Mouse (Mus musculus): ENCODE results near the gene Snx33. TPM values are rescaled to one million over a fixed set of nuclear protein-coding genes. Genes with fewer than 3 reads are reported as not detected.

Gene Snx33
- total RNA-seq, 1 experiment from 2014 or later, result 8.6 TPM

DNA sequence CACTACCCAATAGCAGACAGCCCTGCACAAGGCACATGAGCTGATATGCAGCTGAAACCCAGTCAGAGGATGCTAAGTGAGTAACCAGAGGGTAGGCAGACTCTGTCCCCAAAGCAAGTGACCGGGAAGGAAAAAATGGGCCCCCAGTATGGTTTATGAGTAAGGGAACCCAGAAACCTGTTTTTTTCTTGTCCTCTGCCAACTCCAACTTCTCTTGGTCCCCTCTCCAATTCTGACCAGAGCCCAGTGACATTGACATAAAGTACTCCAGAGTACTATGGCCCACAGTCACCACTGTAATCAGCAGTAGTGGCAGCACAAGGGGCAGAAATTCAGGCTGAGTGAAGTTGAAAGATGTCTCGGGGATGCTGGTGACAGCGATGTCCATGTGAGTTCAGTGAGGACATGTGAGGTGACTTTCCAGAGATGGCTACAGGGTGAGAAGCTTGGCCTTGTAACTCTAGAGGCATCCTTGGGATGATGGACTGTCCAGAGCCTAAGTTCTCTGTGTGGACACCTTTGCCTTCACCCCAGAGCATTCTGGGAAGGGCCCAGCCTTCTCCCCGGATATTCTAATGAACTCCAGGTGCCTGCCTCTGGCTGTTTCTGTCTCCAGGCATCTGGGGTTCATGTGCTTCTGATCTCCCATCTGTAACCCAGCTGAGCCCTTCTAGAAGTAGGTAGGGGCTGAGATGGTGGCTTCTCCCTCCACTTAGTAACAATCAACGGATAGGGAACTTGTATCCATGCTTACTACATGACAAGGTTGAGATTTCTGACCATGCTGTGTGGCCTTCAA is 55.9 kb downstream of the Snx33 start:
- no peak for ATAC-seq (ENCODE audit: extremely low read depth, insufficient number of reproducible peaks, low FRiP score, poor library complexity, severe bottlenecking)

DNA sequence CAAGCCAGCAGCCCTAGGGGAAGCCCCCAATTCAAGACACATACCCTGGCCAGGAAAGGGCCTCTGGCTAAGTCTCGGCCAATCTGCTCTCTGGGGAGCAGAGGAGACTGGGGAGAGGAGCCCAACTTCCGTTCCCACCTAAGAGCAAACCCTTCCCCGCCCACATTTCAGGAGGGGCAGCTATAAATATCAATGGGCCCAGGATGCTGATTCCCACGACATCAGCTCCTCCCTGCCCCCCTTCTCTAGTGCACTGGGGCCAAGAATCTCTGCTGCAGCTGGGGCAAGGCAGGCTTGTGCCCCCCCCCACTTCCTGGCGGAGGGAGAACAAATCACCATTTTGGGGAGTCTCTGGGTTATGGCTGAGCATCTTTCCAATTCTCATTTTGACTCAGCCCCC is 57.0 kb downstream of the Snx33 start:
- ATAC-seq (ENCODE audit: extremely low read depth, insufficient number of reproducible peaks, low FRiP score, poor library complexity, severe bottlenecking), result no peak

DNA sequence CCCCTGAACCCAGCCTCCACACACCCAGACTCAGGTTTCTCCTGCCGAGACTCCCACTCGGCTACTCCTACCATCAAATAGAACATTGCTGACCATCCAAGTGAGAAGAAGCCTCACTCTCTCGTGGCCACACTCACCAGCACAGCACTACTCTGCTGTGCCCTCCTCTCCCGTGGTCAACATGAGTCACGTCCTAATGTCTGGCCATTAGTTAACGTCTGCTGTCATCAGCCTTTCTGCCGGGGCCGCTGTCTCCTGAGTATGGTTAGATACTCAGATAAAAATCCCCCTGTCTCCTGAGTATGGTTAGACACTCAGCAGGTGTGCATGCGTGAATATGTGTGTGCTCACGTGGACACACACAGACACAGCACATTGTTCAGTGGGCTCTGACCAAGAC is 57.4 kb downstream of the Snx33 start:
- no peak for ATAC-seq (ENCODE audit: extremely low read depth, insufficient number of reproducible peaks, low FRiP score, poor library complexity, severe bottlenecking)

DNA sequence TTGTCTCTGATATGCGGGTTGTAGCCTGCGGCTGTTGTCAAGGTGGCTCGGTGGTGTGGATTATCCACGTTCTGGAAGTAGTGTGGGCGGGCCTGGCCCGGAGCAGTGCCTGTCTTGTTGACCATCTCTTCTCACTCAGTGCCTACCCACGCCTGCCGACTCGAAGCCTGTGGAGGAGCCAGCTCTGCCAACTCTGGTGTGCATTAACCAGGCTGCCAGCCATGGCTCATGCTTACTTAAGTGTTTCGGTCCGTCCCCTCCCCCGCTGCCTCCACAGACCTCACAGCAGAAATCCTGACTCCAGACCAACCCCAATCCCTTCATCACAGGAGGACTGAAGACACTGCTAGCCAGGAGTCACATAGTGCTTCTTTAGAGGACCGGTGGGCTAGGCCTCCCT is 58.6 kb downstream of the Snx33 start:
- ATAC-seq (ENCODE audit: extremely low read depth, insufficient number of reproducible peaks, low FRiP score, poor library complexity, severe bottlenecking), result no peak

DNA sequence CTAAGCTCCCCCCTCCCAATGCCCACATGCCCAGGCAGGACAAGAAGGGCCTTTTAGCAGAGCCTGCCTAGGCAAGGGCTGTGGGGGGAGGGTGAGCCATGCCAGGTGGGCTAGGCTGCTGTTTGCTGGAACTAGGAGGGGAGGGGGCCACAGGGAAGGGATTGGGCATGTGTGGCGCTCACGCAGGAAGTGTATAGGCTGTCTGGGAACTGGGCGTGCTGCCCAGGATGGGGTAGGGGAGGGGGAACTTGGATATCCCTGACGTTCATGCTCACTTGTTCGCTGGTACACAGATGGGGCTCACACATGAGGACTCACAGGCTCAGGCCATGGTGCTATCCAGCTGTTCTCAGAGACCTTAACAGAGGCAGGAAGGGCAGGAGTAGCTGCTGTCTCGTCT is 59.9 kb downstream of the Snx33 start:
- no peak for ATAC-seq (ENCODE audit: extremely low read depth, insufficient number of reproducible peaks, low FRiP score, poor library complexity, severe bottlenecking)

Other genes with a start within 250 kb of the Snx33 start
- gene Lingo1, start 131.9 kb downstream of the Snx33 start, total RNA-seq (2017), result not detected in 2 replicates
- gene Odf3l1, start 63.7 kb downstream of the Snx33 start, total RNA-seq (2017), result not detected in 2 replicates
- gene Cspg4, start 63.3 kb downstream of the Snx33 start, total RNA-seq (2017), result not detected in 2 replicates
- gene Imp3, start 9.1 kb upstream of the Snx33 start, total RNA-seq (2017), result 31.1 and 36.7 TPM in 2 replicates
- gene Snupn, start 22.5 kb upstream of the Snx33 start, total RNA-seq (2017), result 5.2 and 5.6 TPM in 2 replicates
- gene Ptpn9, start 66.6 kb upstream of the Snx33 start, total RNA-seq (2017), result 9.0 and 10.8 TPM in 2 replicates
- gene Sin3a, start 143.7 kb upstream of the Snx33 start, total RNA-seq (2017), result 124 and 134 TPM in 2 replicates
- 63.2 and 78.2 TPM in 2 replicates for gene Man2c1, start 202.3 kb upstream of the Snx33 start, total RNA-seq (2017)
- gene Neil1, start 219.9 kb upstream of the Snx33 start, total RNA-seq (2017), result 15.4 and 15.6 TPM in 2 replicates
- gene Commd4, start 230.0 kb upstream of the Snx33 start, total RNA-seq (2017), result 68.8 and 86.0 TPM in 2 replicates

Measured in neutrophil, adult 5-6 weeks (primary cell).